Mouse (Mus musculus) right cerebral cortex, postnatal 4 days (tissue): Measurements from ENCODE around the gene Map3k5.
A peak's percentile ranks its signal among the peaks of the same experiment; 100 is the strongest.
"Not testable (repeated sequence)": the region's sequence is repeated elsewhere in the genome, so short reads cannot be mapped to it uniquely, and the experiment has no call there.

Experiments used
- DNase-seq: peaks from one replicate; pipeline ENCODE4 v3.0.0-alpha.2; 2022

Gene Map3k5

GRCm38 (mm10) chr10:19934384-19935294 lies at the start of gene Map3k5:
TSS of gene Map3k5 (plus strand) at chr10:19934472.
- peak; percentile 52 for DNase-seq

DNA sequence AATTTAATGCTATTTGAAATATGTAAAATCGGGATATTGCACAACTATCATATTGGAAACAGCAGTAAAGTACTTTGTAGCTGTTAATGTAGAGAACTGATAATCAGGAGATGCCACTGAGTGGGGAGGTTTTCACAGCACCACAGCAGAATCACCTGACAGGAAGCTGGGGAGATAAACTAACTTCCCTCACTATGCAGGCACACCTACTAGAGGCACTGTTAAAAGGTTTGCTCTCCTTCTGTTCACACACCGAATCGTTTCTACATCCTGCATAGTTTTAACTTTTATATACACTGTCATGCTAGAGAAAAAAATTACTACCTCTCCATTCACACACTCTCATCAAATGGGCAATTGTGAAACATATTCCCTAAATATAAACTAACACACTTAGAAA lies 48.0 kb upstream of the Map3k5 start:
- no peak for DNase-seq

DNA sequence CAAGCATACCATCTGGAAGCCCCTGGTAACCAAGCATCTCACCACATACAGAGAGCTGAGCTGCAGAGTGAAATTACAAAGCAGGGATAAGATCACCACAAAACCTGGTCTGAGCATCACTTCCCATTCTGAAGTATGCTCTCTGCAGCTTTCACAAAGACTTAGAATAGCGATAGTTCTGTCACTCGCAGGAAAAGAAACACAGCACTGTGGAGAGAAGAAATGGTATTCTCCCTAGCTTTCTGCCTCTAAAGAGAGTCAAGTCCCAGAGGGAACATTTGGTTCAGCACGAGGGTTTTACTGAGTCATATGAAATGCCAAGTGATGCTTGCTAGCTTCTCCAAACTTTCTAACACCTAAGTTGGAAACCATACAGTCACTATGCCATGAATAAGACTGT lies 44.4 kb upstream of the Map3k5 start:
- DNase-seq, result no peak

DNA sequence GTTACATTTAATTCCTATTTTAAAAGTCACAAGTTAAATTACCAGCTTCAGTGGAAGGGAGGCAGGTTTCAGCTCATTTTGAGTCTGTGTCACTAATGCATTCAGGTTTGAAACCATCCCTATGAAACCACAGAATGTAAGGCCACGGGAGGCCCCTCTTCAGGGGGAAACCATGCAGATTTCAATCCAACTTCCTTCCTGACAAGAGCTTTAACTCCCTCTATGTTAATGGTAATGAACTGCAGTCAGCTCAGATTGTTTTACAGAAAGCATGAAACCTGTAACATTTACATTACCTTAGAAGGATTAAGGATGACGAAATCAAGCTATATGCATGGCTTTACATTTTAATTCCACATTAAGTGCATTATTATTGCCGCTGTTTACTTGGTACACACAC lies 42.6 kb upstream of the Map3k5 start:
- DNase-seq, result no peak

DNA sequence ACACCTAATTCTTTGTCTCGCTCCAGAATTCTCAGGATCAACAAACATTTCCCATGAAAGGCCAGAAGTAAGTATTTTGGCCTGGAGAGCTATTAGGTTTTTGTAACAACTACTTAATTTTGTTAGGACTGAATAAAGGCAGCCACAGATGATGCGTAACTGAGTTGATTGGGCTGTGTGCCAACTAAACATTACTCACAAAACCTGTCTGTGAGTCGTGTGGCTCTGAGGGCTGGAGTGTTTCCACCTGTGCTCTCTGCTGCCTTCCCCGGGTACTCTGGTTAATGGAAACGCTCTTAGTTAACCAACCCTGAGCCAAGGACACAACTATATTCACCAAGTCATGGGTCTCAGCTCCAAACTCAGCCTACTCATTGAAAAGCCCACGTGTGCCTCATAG lies 41.1 kb upstream of the Map3k5 start:
- no peak for DNase-seq

DNA sequence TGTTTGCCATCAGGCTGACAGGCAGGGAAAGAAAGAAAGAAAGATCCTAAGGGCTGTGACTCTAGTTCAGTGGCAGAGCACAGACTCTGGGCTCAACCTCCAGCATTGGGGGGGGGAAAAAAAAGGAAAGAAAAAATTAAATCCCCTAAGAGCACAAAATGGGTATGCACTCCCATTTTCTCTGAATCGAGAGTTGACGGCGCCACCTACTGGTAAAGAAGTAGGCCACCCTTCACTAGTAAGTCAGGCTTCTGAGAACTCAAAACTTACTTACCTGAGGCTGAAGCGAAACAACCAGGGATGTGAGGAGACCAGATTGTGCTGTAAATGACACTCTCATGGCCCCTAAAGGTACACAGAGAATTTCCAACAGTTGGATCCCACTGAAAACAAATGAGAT lies 40.3 kb upstream of the Map3k5 start:
- peak; percentile 52 for DNase-seq

DNA sequence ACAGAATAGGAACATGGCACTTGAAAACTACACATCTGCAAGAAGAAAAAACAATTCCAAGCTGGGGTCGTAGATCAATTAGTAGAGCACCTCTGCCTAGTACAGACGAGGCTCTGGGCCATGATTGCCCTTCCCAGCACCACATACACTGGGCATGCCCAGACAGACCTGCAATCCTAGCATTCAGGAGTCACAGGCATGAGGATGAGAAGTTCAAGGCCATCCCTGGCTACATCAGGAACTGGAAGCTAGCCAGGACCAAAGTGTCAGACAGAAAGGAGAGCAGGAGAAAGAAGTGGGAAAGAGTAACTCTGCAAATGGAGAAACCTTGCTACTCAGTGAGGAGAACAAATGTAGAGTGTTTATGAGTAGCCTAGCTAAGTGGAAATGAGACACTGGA lies 34.1 kb upstream of the Map3k5 start:
- no peak for DNase-seq

DNA sequence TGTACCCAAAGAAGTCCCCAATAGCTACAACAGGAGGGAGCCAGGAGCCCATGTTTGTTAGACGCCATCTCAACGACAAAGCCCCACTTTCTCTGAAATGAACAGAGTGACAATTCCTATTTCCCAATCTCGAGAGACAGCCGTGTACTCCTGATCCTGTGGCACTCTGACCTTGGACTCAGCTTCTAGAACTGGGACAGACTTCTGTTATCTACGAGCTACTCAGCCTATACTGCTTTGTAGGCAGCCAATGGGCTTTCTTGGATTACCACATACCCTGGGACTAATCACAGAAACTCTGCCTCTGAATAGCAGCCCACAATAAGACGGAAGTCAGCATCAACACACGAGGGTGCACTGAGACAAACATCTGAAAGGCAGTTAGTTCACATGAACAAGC lies 32.3 kb upstream of the Map3k5 start:
- DNase-seq, result no peak

DNA sequence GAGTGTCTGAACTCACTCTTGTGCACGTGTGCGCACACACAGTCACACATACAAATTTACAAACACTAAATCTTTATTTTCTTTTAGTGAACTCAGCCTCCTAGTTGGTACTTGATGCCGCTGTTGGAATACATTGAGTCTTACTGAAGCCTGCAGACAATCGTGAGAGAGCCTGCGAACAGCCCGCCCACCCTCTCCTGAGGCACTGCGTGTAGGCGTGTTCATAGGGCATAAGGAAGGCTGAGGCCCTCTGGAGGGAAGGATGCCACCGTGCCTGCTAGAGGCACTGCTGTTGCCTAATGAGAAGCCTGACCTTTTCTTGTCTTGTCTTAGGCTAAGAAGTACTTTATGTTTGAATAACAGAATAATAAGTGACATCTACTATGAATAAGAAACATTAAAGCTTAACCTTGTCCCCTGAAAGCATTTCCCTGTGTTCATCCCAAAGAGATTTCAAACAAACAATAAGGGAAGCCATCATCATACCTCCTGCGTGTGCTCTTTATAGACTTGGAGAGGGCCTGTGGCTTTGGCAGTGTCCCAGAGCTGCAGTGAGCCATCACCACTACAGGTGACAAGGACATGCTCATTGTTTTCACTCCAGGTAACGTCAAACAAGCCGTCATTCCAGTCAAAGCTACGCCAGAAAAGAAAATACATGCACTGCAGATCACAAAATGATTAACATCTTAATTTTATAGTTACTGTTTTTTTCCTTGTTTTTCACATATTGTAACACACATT lies 30.0 kb upstream of the Map3k5 start:
- no peak for DNase-seq

DNA sequence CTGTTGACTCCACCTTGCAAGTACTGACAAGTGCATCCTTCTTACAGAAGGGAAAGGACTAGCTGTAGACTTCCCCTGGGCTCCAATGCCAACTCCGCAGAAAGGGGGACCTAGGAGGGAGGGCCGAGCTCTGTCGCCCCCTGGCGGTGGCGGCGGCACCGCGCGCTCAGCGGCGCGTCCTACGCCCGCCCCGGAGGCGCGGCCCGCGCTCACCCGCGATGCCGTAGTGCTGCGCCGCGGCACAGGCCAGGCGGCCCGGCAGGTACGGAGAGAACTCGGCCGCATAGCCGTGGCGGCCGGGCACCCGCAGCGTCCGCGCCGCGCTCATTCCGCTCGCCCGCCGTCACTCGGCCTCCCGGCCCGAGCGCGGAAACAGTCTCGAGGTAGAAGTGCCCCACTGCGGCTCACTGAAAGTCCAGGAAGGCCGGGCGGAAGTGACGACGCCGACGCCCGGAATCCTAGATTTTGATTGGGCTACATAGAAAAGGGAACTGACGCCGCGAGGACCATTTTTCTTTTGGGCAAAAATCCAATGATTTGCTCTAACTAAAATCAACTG lies 26.9 kb upstream of the Map3k5 start, which contains the start of gene Pex7:
TSS of gene Pex7 (minus strand) at position 444 of the 559 bp plus-strand sequence.
- peak; percentile 95 for DNase-seq

- DNase-seq, result no peak
These were observed 26.2 kb upstream of the Map3k5 start for GRCm38 (mm10) chr10:19908076-19908475.

GRCm38 (mm10) chr10:19910516-19910915 lies 23.8 kb upstream of the Map3k5 start:
- DNase-seq, result no peak

DNA sequence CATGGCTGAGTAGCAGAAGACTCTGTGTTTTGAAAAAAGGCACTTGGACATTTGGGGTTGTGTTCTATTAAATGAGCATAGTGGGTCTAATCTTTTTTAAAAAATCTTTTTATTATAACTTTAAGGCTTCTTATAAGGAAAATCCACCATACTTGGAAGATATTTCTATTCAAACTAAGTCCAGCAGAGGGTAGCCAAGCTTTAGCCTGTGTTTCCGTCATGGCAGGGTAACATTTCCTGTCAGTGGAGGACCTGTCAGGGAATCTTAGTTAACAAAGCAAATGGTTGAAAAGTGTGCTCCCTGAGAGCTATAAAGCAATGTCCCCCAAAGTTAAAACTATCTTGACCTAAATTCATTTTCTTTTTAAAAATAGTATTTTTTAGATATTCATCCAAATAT lies 22.7 kb upstream of the Map3k5 start:
- no peak for DNase-seq

DNA sequence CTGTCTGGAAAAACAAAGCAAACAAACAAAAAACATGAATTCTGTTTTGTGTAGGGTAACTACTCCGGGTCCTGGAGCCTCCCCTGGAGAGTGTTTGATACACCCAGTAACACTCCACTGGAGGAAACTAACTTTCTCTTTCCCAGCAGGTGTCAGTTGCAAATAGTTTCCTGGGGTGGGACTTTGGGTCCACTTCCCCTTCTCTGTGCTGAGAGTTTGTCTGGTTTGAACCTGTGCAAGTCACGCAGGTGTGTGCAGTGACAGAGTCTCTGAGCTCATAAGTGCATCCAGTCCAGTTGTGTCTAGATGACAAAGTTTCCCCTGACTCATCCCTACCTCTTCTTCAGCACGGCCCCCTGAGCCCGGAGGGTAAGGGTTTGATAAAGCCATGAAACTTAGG lies 20.5 kb upstream of the Map3k5 start:
- DNase-seq, result no peak

DNA sequence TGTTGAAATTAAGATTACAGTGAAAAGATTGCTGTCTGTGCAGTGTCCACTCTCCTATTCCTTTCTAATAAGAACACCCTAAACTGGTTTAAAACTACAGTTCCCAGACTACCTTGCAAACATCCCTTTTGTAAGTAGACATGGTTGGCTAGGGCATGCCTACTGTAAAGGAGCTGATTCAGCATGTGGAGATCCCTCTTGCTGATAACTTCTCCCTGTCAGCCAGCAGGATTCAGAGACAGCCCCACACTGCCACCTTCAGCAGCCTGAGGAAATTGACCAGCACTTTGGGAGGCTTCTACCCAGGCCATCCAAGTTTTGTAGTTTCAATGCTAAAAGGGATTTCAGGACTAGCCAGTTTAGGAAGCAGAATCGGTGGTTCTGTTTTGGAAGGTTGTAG lies 19.0 kb upstream of the Map3k5 start:
- DNase-seq, result peak; percentile 46

- DNase-seq, result no peak
These were observed 11.9 kb upstream of the Map3k5 start for GRCm38 (mm10) chr10:19922410-19922809.

- DNase-seq, result no peak
These were observed 10.0 kb upstream of the Map3k5 start for GRCm38 (mm10) chr10:19924256-19924655.

GRCm38 (mm10) chr10:19926391-19926897 lies 7.8 kb upstream of the Map3k5 start:
- DNase-seq, result not testable (repeated sequence)

- no peak for DNase-seq
These were observed 6.1 kb upstream of the Map3k5 start for GRCm38 (mm10) chr10:19928205-19928604.

- no peak for DNase-seq
These were observed 1.3 kb upstream of the Map3k5 start for GRCm38 (mm10) chr10:19932986-19933385.

- DNase-seq, result peak; percentile 66
These were observed 525 bp upstream of the Map3k5 start for GRCm38 (mm10) chr10:19933511-19934383.

DNA sequence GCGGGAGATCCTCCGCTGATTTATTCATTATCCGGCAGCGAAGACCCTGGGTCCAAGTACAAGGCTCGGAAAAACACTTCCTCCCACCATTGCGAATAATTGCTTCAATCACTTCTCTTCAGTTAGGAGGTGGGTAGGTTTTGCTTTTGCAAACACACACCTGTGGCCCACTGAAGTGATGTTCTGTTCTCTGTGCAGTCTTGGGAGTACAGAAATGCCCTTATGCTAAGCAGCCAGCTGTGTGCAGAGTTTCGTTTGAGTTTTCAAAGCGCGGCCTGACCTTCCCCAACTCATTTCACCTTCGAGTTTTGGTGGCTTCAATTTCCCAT lies 987 bp downstream of the Map3k5 start:
- no peak for DNase-seq
